Mouse (Mus musculus): ENCODE results near the gene Tmem106c. TPM values are rescaled to one million over a fixed set of nuclear protein-coding genes. Genes with fewer than 3 reads are reported as not detected.

The Tmem106c gene
- polyA plus RNA-seq (2021): 118 TPM

- POLR2A ChIA-PET: interaction anchor here (0.7 to 1.6 kb wide), 7 partner anchors 11 to 1185 kb away, joined by 3 to 11 read pairs (median 4); no protein-coding TSS in a partner anchor
- CTCF ChIA-PET: interaction anchor here (0.6 to 2.9 kb wide), 50 partner anchors 11 to 300 kb away, joined by 3 to 31 read pairs (median 4); partner anchors contain the start of gene Vdr
Observed at GRCm38 (mm10) chr15:97963989-97964835, at the start of gene Tmem106c. Tmem106c (plus strand) TSS chr15:97964200.

GRCm38 (mm10) chr15:97914331-97914747, 49.7 kb upstream of the Tmem106c start:
- TF ChIP-seq CTCF (IDR thresholded peaks at IDR 0.05): no peak
- POLR2A ChIA-PET: interaction anchor here (0.5 to 1.5 kb wide), 3 partner anchors 17 to 656 kb away, joined by 4 to 5 read pairs (median 4); partner anchors contain the start of gene Tmem106c
- H3K27me3 ChIP-seq: no peaks in the 10 kb centered on the region
- CTCF ChIA-PET: interaction anchor here (0.8 to 1.8 kb wide), 2 partner anchors 37 to 50 kb away, joined by 3 to 7 read pairs; partner anchors contain the start of gene Tmem106c
- DNase-seq (ENCODE audit: low read depth, low spot score): no peak
- in situ Hi-C loops (cut with MboI; ENCODE audit: low pct_unique_long_range_greater_than_20kb): no loop called here
- peak; percentile 97 for ATAC-seq

More at GRCm38 (mm10) chr15:97963989-97964835, at the start of gene Tmem106c:
- no peaks in the 10 kb centered on the region for H3K27me3 ChIP-seq
- in situ Hi-C loops (cut with MboI; ENCODE audit: low pct_unique_long_range_greater_than_20kb): loop anchor here (5.0 kb wide), 3 partner anchors 112 to 247 kb away; no protein-coding TSS in a partner anchor
- ATAC-seq (peak; percentile 86), DNase-seq (ENCODE audit: low read depth, low spot score) (peak; percentile 72)
- peak; percentile 100 for TF ChIP-seq CTCF (IDR thresholded peaks at IDR 0.05)

- TF ChIP-seq CTCF (IDR thresholded peaks at IDR 0.05): no peak
- in situ Hi-C loops (cut with MboI; ENCODE audit: low pct_unique_long_range_greater_than_20kb): no loop called here
- CTCF ChIA-PET: no interaction called here
- ATAC-seq: no peak
- no peaks in the 10 kb centered on the region for H3K27me3 ChIP-seq
- no peak for DNase-seq (ENCODE audit: low read depth, low spot score)
- POLR2A ChIA-PET: no interaction called here
Observed at GRCm38 (mm10) chr15:97917994-97918393, 46.0 kb upstream of the Tmem106c start.

DNA sequence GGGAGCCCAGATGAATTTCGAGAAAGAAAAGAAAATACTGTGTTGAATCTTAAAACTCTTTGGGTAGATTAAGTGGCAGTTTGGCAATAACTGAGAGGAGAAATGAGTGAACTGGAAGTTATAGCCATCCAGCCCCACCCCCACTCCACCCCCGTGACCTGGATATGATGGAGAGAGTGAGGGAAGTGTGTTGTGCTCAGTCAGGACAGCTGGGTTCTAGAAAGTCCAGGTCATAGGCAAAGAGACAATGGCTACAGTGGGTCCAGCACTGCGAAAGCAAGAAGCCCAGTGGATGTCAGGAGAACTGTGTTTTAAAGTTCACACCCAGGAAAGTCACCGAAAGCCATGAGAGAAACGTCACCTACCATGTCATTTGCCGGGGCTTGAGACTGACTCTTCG, 44.8 kb upstream of the Tmem106c start:
- ChIA-PET POLR2A (no interaction called here), CTCF (no interaction called here)
- no peak for TF ChIP-seq CTCF (IDR thresholded peaks at IDR 0.05)
- no peaks in the 10 kb centered on the region for H3K27me3 ChIP-seq
- DNase-seq (ENCODE audit: low read depth, low spot score) (no peak), ATAC-seq (no peak)
- in situ Hi-C loops (cut with MboI; ENCODE audit: low pct_unique_long_range_greater_than_20kb): no loop called here

GRCm38 (mm10) chr15:97920306-97920705, 43.7 kb upstream of the Tmem106c start:
- no peaks in the 10 kb centered on the region for H3K27me3 ChIP-seq
- no peak for TF ChIP-seq CTCF (IDR thresholded peaks at IDR 0.05)
- in situ Hi-C loops (cut with MboI; ENCODE audit: low pct_unique_long_range_greater_than_20kb): no loop called here
- no peak for DNase-seq (ENCODE audit: low read depth, low spot score)
- no peak for ATAC-seq
- ChIA-PET POLR2A (no interaction called here), CTCF (no interaction called here)

- POLR2A ChIA-PET: no interaction called here
- ATAC-seq: no peak
- in situ Hi-C loops (cut with MboI; ENCODE audit: low pct_unique_long_range_greater_than_20kb): no loop called here
- DNase-seq (ENCODE audit: low read depth, low spot score): no peak
- TF ChIP-seq CTCF (IDR thresholded peaks at IDR 0.05): no peak
- H3K27me3 ChIP-seq: no peaks in the 10 kb centered on the region
- CTCF ChIA-PET: no interaction called here
Observed at GRCm38 (mm10) chr15:97921796-97922195, 42.2 kb upstream of the Tmem106c start.

- CTCF ChIA-PET: no interaction called here
- ATAC-seq: no peak
- POLR2A ChIA-PET: no interaction called here
- no peak for TF ChIP-seq CTCF (IDR thresholded peaks at IDR 0.05)
- in situ Hi-C loops (cut with MboI; ENCODE audit: low pct_unique_long_range_greater_than_20kb): no loop called here
- no peak for DNase-seq (ENCODE audit: low read depth, low spot score)
- H3K27me3 ChIP-seq: no peaks in the 10 kb centered on the region
Observed at GRCm38 (mm10) chr15:97922421-97922820, 41.6 kb upstream of the Tmem106c start.

- H3K27me3 ChIP-seq: no peaks in the 10 kb centered on the region
- DNase-seq (ENCODE audit: low read depth, low spot score): no peak
- ATAC-seq: no peak
- in situ Hi-C loops (cut with MboI; ENCODE audit: low pct_unique_long_range_greater_than_20kb): no loop called here
- TF ChIP-seq CTCF (IDR thresholded peaks at IDR 0.05): no peak
- ChIA-PET POLR2A (no interaction called here), CTCF (interaction anchor here (1.5 kb wide), 1 partner anchor 11 kb away, joined by 3 read pairs; no protein-coding TSS in a partner anchor)
Observed at GRCm38 (mm10) chr15:97927018-97927417, 37.0 kb upstream of the Tmem106c start.

DNA sequence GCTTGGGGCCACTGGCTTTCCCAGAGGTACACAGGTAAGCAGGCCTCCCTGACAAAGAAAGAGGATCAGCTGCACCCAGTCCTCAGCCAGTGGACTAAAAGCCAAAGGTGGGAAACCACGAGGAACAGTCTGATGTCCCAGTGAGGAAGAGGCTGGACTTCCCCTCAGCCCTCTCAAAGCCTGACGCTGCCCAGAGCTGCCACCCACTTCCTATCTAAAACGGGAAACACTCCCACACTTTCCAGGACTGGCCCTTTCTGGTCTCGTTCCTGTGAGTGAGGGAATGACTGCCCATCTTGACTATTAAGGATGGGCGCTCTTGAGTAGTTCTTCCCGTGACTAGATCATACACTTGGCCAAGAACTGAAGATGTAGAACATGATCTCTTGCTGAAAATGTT, 36.2 kb upstream of the Tmem106c start:
- no peak for TF ChIP-seq CTCF (IDR thresholded peaks at IDR 0.05)
- in situ Hi-C loops (cut with MboI; ENCODE audit: low pct_unique_long_range_greater_than_20kb): no loop called here
- POLR2A ChIA-PET: interaction anchor here (0.6 kb wide), 1 partner anchor 123 kb away, joined by 3 read pairs; no protein-coding TSS in a partner anchor
- CTCF ChIA-PET: interaction anchor here (1.5 kb wide), 1 partner anchor 11 kb away, joined by 3 read pairs; no protein-coding TSS in a partner anchor
- DNase-seq (ENCODE audit: low read depth, low spot score): no peak
- ATAC-seq: no peak
- no peaks in the 10 kb centered on the region for H3K27me3 ChIP-seq

DNA sequence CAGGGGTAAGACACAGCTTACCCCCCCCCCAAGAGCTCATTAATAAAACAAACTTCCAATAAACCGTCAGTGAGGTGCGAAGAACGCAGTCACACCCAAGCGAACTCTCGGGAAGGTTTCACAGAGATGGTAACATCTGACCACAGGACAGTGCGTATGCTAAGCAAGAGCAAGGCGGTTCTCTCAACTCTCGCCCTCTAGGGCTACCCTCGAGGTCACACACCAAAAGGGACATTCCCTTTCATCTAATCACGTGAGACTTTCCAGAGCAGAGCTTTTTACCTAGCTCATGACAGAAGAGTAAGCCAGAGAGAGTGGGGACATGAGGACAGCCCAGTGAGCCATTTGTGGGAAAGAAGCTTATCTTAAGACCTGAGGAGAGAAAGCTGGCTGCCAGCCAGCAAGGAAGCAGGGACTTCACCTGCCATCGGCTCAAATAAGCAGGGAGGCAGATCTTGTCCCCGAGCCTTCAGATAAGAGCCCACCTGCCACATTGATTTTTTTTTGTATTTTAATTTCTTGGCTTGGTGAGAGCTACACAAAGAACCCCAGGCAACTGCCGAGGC, 34.7 kb upstream of the Tmem106c start:
- ChIA-PET CTCF (interaction anchor here (1.4 kb wide), 1 partner anchor 33 kb away, joined by 4 read pairs; no protein-coding TSS in a partner anchor), POLR2A (no interaction called here)
- ATAC-seq (no peak), DNase-seq (ENCODE audit: low read depth, low spot score) (no peak)
- TF ChIP-seq CTCF (IDR thresholded peaks at IDR 0.05): no peak
- no peaks in the 10 kb centered on the region for H3K27me3 ChIP-seq
- in situ Hi-C loops (cut with MboI; ENCODE audit: low pct_unique_long_range_greater_than_20kb): no loop called here

- in situ Hi-C loops (cut with MboI; ENCODE audit: low pct_unique_long_range_greater_than_20kb): no loop called here
Observed at GRCm38 (mm10) chr15:97932441-97932840, 31.6 kb upstream of the Tmem106c start.

More at GRCm38 (mm10) chr15:97932441-97932840, 31.6 kb upstream of the Tmem106c start:
- DNase-seq (ENCODE audit: low read depth, low spot score): no peak
- ChIA-PET POLR2A (no interaction called here), CTCF (interaction anchor here (0.9 kb wide), 1 partner anchor 8 kb away, joined by 3 read pairs; no protein-coding TSS in a partner anchor)
- no peak for ATAC-seq
- no peak for TF ChIP-seq CTCF (IDR thresholded peaks at IDR 0.05)
- no peaks in the 10 kb centered on the region for H3K27me3 ChIP-seq

Data from Patski (cell line).